Mouse (Mus musculus): Measurements from ENCODE around the gene Ager. TPM values are rescaled to one million over a fixed set of nuclear protein-coding genes. Genes with fewer than 3 reads are reported as not detected.
A peak's percentile ranks its signal among the peaks of the same experiment; 100 is the strongest.

The Ager gene
- total and polyA plus RNA-seq, 3 experiments: 2.1 to 6.5 (median 2.2) TPM

DNA sequence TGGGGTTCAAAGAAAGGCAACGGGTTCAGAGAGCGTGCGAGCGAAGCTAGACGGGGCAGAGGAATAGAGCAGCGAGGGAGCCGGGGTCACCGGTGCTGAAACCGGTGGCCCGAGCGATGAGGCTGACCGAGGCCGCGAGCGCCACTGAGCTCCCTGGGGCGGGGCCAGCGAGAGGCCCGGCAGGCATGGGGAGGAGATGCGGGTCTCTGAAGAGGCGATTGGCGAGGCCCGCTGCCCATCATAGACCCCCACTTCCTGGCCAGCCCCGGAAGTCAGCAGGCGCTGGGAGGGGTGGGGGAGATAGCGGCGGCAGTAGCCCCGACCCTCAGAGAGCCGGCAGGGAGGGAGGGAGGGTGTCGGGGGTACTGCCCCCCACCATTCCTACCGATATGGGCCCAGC, 7.9 kb downstream of the Ager start:
- Histone ChIP-seq H3K4me1 (ENCODE audit: insufficient read depth, low read depth, low read length) (peaks cover 78% of the 10 kb centered on the region), H3K36me3 (replicated peaks) (peaks cover 56% of the 10 kb centered on the region), H3K9me3 (replicated peaks) (no peaks in the 10 kb centered on the region), H3K4me3 (ENCODE audit: low read depth, low read length) (peak overlapping the region; percentile 94), H3K27me3 (ENCODE audit: insufficient read depth, low read length) (no peaks in the 10 kb centered on the region)
- peak; percentile 98 for DNase-seq (ENCODE audit: low spot score)
- ATAC-seq (ENCODE audit: extremely low read depth, insufficient number of reproducible peaks, low FRiP score, poor library complexity, severe bottlenecking): peak; percentile 25; the same call in 1 of the 2 replicates
- TF ChIP-seq CTCF (IDR thresholded peaks at IDR 0.05; ENCODE audit: low read depth, low read length) (no peak), TAL1 (conservative IDR thresholded peaks at IDR 0.05; ENCODE audit: low read depth, low read length) (no peak), POLR2AphosphoS5 (IDR thresholded peaks at IDR 0.05; ENCODE audit: insufficient replicate concordance, low read depth, low read length) (no peak), GATA2 (IDR thresholded peaks at IDR 0.05; ENCODE audit: borderline replicate concordance, low read depth, low read length) (no peak), GATA1 (IDR thresholded peaks at IDR 0.05; ENCODE audit: borderline replicate concordance, low read length) (no peak)

DNA sequence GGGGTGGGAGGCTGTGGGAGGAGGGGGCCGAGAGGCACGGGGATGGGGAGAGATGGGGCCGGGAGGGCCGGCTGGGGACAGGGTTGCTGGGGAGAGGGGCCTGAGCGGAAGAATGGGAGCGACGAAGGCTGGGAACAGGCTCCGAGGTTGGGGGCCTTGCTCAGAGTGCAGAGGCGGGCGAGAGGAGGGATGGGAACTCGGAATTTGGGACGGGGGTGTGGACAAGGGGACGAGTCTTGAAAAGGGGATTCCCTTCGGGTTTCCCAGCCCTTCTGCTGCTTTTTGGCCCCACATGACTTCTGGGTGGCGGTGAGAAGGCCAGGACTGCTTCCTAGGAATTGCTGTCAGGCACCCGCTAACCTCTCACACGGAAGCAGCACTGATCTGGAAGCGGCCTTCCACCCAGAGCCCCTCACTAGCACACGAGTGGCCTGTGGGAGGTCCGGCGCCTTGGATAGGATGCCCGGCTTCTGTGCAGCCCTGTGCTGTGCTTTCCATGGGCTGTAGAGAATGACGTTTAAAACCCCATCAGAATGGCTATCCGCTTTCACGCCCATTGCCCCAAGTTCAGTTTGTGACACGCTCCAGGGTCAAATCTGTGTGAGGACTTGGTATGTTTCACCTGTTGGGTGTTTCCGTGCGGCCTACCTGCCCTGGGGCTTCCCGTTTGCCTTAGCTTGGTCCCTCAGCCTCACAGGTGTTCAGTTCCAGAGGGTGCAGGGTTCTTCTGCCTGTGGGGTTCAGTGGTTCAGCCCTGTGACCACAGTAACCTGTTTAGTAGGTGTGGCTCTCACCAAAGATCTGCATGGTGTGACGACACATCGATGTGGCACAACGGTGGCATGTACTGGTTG, 8.8 kb downstream of the Ager start:
- Histone ChIP-seq H3K9me3 (replicated peaks) (no peaks in the 10 kb centered on the region), H3K4me1 (ENCODE audit: insufficient read depth, low read depth, low read length) (peaks cover 81% of the 10 kb centered on the region), H3K4me3 (ENCODE audit: low read depth, low read length) (peak overlapping the region; percentile 94), H3K27me3 (ENCODE audit: insufficient read depth, low read length) (no peaks in the 10 kb centered on the region), H3K36me3 (replicated peaks) (peaks cover 56% of the 10 kb centered on the region)
- ATAC-seq (ENCODE audit: extremely low read depth, insufficient number of reproducible peaks, low FRiP score, poor library complexity, severe bottlenecking): no peak
- TF ChIP-seq POLR2AphosphoS5 (IDR thresholded peaks at IDR 0.05; ENCODE audit: insufficient replicate concordance, low read depth, low read length): no peak
- no peak for TF ChIP-seq GATA1 (IDR thresholded peaks at IDR 0.05; ENCODE audit: borderline replicate concordance, low read length)
- TF ChIP-seq CTCF (IDR thresholded peaks at IDR 0.05; ENCODE audit: low read depth, low read length): no peak
- TF ChIP-seq TAL1 (conservative IDR thresholded peaks at IDR 0.05; ENCODE audit: low read depth, low read length): no peak
- no peak for TF ChIP-seq GATA2 (IDR thresholded peaks at IDR 0.05; ENCODE audit: borderline replicate concordance, low read depth, low read length)
- DNase-seq (ENCODE audit: low spot score): no peak

DNA sequence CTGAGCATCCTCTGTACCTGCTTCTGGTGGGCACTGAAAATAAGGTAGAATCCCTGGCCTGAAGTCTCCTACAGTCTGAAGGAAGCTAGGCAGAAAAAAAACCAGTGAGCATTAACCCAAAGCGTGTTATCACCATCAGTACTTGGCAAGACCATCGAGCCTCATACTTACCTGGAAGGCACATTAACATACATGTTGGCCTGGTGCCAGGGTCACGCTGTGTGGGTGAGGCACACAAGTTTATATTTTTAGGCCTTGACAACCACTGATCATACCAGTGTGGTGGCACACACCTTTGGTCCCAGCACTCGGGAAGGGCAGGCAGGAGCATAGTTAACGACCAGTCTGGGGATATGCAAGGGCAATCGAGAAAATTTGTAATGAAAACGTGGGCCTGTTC, 10.3 kb downstream of the Ager start:
- Histone ChIP-seq H3K9me3 (replicated peaks) (no peaks in the 10 kb centered on the region), H3K4me3 (ENCODE audit: low read depth, low read length) (no peak overlapping the region; the same call in 1 of the 2 replicates), H3K36me3 (replicated peaks) (peaks cover 63% of the 10 kb centered on the region), H3K4me1 (ENCODE audit: insufficient read depth, low read depth, low read length) (peaks cover 82% of the 10 kb centered on the region), H3K27me3 (ENCODE audit: insufficient read depth, low read length) (no peaks in the 10 kb centered on the region)
- no peak for DNase-seq (ENCODE audit: low spot score)
- no peak for ATAC-seq (ENCODE audit: extremely low read depth, insufficient number of reproducible peaks, low FRiP score, poor library complexity, severe bottlenecking)
- TF ChIP-seq TAL1 (conservative IDR thresholded peaks at IDR 0.05; ENCODE audit: low read depth, low read length) (no peak), POLR2AphosphoS5 (IDR thresholded peaks at IDR 0.05; ENCODE audit: insufficient replicate concordance, low read depth, low read length) (no peak), GATA2 (IDR thresholded peaks at IDR 0.05; ENCODE audit: borderline replicate concordance, low read depth, low read length) (no peak), CTCF (IDR thresholded peaks at IDR 0.05; ENCODE audit: low read depth, low read length) (no peak), GATA1 (IDR thresholded peaks at IDR 0.05; ENCODE audit: borderline replicate concordance, low read length) (no peak)

DNA sequence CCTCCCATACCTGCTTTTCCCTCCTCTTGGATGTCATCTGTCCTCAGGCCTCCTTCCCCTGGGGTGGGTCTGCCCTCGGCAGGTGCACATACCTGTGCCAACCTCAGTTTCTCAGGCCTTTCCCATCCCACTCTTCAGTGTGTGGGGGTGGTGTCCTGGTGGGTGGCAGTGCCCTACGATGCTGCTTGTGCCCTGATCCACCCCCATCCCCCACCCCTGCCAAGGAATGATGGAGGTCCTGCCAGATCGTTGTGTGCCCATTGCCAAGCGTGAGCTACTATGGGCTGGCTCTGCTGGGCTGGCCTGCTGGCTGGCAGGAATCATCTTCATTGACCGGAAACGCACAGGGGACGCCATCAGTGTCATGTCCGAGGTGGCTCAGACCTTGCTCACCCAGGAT, 13.4 kb downstream of the Ager start:
- peaks cover 91% of the 10 kb centered on the region for H3K36me3 ChIP-seq (replicated peaks)
- peaks cover 99% of the 10 kb centered on the region for H3K4me1 ChIP-seq (ENCODE audit: insufficient read depth, low read depth, low read length)
- no peaks in the 10 kb centered on the region for H3K27me3 ChIP-seq (ENCODE audit: insufficient read depth, low read length)
- H3K9me3 ChIP-seq (replicated peaks): no peaks in the 10 kb centered on the region
- DNase-seq (ENCODE audit: low spot score): no peak
- ATAC-seq (ENCODE audit: extremely low read depth, insufficient number of reproducible peaks, low FRiP score, poor library complexity, severe bottlenecking): no peak
- TF ChIP-seq CTCF (IDR thresholded peaks at IDR 0.05; ENCODE audit: low read depth, low read length) (no peak), GATA1 (IDR thresholded peaks at IDR 0.05; ENCODE audit: borderline replicate concordance, low read length) (no peak), GATA2 (IDR thresholded peaks at IDR 0.05; ENCODE audit: borderline replicate concordance, low read depth, low read length) (no peak)
- H3K4me3 ChIP-seq (ENCODE audit: low read depth, low read length): peak overlapping the region; percentile 6; the same call in 1 of the 2 replicates

DNA sequence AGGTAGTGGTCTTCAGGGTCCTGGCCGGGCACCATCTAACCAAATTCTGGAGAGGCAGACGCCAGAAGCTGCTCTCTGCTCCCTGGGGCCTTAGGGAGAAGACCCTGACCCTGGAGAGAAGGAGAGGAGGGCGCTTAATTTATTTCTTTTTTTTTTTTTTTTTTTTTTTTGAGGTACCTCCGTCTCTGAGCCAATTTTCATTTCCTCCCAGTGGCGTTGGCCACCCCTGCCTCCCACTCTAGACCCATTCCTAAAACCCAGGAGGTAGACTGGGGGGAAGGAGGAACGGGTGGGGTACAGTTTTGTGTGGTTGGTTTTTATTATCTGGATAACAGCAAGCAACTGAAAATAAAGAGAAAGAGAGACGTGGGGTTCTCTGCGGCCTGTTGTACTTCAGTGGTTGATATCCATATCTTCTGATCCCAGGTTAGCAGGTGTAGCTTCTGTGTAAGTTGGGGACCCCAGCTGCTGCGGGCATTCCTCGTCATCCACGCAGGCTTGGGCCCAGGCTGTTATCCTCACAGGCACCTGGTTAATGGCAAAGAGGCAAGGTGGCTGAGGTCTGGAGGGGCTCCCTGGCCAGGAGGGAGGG, 15.5 kb downstream of the Ager start:
- DNase-seq (ENCODE audit: low spot score): peak; percentile 48
- Histone ChIP-seq H3K36me3 (replicated peaks) (peaks cover 92% of the 10 kb centered on the region), H3K9me3 (replicated peaks) (no peaks in the 10 kb centered on the region), H3K27me3 (ENCODE audit: insufficient read depth, low read length) (no peaks in the 10 kb centered on the region), H3K4me3 (ENCODE audit: low read depth, low read length) (peak overlapping the region; percentile 62; the same call in 1 of the 2 replicates), H3K4me1 (ENCODE audit: insufficient read depth, low read depth, low read length) (peaks cover 83% of the 10 kb centered on the region)
- ATAC-seq (ENCODE audit: extremely low read depth, insufficient number of reproducible peaks, low FRiP score, poor library complexity, severe bottlenecking): peak; percentile 19; the same call in 1 of the 2 replicates
- TF ChIP-seq CTCF (IDR thresholded peaks at IDR 0.05; ENCODE audit: low read depth, low read length) (no peak), TAL1 (conservative IDR thresholded peaks at IDR 0.05; ENCODE audit: low read depth, low read length) (peak; percentile 94), POLR2AphosphoS5 (IDR thresholded peaks at IDR 0.05; ENCODE audit: insufficient replicate concordance, low read depth, low read length) (no peak)

DNA sequence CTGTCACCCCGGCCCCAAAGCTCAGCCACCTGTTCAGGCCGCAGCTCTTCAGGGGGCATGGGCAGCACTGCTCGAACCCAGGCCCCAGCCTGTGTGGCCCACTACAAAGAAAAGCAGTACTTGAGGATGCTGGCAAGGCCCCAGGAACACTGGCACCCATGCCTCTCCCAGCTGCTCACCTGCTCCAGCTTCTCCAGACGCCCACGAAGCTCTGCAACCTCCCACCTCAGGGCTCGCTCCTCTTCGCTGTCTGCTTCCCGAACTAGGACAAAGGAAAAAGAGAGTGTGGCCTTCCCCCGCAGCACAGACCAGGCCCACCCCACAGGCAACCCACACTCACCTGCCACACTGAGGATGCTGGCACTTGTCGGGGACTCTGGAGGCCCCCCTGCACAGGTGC, 16.2 kb downstream of the Ager start:
- Histone ChIP-seq H3K4me1 (ENCODE audit: insufficient read depth, low read depth, low read length) (peaks cover 78% of the 10 kb centered on the region), H3K9me3 (replicated peaks) (no peaks in the 10 kb centered on the region), H3K36me3 (replicated peaks) (peaks cover 85% of the 10 kb centered on the region), H3K27me3 (ENCODE audit: insufficient read depth, low read length) (no peaks in the 10 kb centered on the region), H3K4me3 (ENCODE audit: low read depth, low read length) (peak overlapping the region; percentile 61; the same call in 1 of the 2 replicates)
- no peak for DNase-seq (ENCODE audit: low spot score)
- ATAC-seq (ENCODE audit: extremely low read depth, insufficient number of reproducible peaks, low FRiP score, poor library complexity, severe bottlenecking): no peak
- TF ChIP-seq CTCF (IDR thresholded peaks at IDR 0.05; ENCODE audit: low read depth, low read length) (no peak), GATA1 (IDR thresholded peaks at IDR 0.05; ENCODE audit: borderline replicate concordance, low read length) (no peak)
